Mouse (Mus musculus) hematopoietic stem cell, adult 5-6 weeks (primary cell): ENCODE measurements at regions not wholly inside any gene's neighbourhood (a gene's known extent, or its start where the extent isn't known, plus 50 kb on each side); places are given as distances from the start of the nearest gene placed in this dataset.

Source experiments
- ATAC-seq, 2 experiments: fragments of 125-278 bp in 1 of 2; replicated peaks in 1 of 2; 2 replicates each; pipeline ENCODE4 v1.8.0; 2016 to 2017; ENCODE audit warnings: inconsistent platforms in 2 of 2, mild to moderate bottlenecking in 2 of 2, moderate number of reproducible peaks in 2 of 2, low read depth in 1 of 2, moderate TSS enrichment in 1 of 2; ENCODE audit not compliant: low FRiP score in 2 of 2, poor library complexity in 2 of 2, severe bottlenecking in 2 of 2, insufficient read depth in 1 of 2, low TSS enrichment in 1 of 2

DNA sequence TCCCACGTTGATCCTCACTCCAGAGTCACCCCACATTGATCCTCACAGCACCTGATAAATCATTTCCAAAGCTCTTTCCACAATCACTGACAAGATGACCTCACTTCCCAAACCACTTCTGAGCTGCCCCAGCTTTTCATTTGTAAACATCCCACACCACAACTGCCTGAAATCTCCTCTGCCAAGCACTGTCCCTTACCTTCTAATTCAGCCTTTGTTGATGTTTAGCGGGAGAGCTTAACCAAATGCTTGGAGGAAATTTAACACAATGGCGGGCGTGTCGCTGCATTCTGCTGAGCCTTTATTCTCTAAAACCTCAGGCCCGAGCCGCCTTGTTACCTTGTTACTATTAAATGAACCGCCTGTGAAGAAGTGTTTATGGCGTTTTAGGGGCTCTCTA, 445.9 kb downstream of the Ttll7 start:
- ATAC-seq, result no peak

- no peak for ATAC-seq
Observed at GRCm38 (mm10) chr3:147325522-147325921, 473.4 kb downstream of the Ttll7 start.

DNA sequence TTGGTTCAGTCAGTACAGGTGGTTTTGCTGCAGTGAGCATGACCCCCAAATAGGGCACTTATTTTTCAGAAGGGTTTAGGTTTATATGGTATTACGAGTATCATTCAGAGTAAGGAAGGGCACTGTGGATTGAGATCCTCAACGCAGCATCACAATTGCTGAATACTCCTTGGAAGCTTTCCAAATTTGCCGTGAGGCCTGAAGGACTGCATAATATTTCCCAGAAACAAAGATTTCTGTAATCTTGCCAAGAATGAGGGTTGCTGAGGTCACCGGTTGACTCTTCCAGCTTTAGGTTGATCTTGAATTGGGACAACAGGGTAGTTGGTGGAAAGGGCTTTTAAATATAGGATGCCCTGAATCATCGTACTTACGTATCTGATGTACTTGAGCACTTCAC, 482.1 kb downstream of the Ttll7 start:
- no peak for ATAC-seq

DNA sequence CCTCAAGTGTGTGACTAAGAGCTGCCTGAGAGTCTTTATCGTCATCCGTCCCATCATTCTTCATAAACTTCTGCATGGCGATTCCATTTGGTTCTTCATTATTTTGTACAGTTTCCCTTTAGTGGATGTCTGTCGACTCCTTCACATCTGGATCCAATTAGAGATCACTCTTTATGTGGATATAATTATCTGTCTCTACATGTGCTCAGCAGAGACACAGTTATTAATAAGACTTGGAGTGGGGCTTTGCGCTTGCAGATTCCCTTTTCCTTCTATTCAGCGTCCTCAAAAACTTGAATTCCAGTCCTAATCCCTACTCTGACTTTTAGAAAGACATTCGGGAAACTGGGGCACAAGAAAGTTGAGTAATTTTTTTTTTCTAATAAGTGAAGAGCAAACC, 483.1 kb downstream of the Ttll7 start:
- ATAC-seq, result no peak

GRCm38 (mm10) chr3:147339427-147339826, 487.3 kb downstream of the Ttll7 start:
- ATAC-seq, result no peak

DNA sequence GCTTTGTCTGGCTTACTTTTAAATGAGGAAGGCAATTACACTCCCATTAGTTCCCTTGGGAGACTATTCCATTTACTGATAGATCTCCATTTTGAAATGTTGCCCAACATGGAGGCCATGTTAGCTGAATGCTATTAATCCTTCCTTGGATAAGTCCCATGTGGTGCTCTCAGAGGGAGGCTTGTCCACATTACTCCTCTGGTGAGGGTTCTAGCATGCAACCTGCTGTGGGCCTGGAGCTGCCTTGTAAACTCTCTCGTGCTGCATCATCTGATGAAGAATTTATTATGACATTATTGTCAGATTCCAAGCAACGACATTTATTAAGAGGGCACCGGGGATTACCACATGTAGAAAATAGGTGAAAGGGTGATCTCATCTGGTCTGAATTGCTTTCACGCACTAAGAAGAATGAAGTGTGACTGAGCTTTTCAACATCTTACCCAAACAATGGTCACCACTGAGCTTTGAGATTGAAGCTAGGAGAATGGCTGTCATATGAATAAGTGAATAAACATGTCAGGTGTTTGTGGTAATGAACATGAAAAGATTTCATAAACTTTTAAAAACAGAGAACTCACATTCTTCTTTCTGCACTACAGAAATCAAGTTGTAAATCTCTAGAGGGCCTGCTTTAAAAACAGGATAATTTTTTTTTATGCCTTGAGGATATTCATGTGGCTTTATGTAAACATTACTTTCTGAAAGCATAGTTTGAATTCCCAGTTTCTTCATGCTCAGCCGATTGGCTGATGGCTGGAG, 495.3 kb downstream of the Ttll7 start:
- ATAC-seq, result no peak

- ATAC-seq, result no peak
Observed at GRCm38 (mm10) chr3:147387077-147387476, 534.9 kb downstream of the Ttll7 start.

DNA sequence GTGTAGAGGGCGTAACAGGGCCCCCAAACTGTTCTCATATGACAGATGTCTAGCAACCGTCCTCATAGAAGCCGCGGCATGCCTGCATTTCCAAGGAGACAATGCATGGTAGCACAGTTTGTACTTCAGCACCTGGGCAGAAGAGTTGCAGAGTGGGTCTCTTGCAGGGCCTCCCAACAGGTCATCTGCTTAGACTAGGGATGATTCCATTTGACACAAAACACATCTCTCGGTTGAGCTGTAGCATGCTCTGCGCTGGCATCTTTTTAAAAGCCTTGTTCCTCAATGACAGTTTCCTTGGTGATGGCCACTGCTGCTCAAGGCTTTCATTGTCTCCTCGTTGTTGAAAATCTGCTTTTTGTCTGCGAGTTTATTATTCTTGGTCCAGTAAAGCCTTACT, 546.1 kb downstream of the Ttll7 start:
- no peak for ATAC-seq

- ATAC-seq, result no peak
Observed at GRCm38 (mm10) chr3:147412274-147412673, 560.1 kb downstream of the Ttll7 start.

- no peak for ATAC-seq
Observed at GRCm38 (mm10) chr3:147416926-147417325, 564.8 kb downstream of the Ttll7 start.

- ATAC-seq, result no peak
Observed at GRCm38 (mm10) chr3:147419129-147419528, 567.0 kb downstream of the Ttll7 start.

DNA sequence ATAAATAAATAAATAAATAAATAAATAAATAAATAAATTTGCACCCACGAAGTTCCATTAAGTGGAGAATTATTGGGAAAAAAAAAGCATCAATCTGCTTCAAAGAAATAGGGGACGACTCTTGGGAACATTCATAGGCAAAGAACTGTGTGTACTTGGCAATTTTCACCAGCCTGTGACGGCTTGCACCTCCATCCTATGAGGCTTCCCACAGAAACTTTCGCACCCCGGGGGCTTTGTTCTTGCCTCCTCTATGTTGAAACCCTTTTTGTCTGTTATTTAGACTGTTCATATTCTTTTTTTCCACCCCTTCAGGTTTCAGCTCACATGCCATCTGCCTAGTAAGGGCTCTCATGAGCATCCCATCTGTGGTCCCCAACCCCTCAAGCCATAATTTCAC, 570.0 kb downstream of the Ttll7 start:
- ATAC-seq, result no peak

DNA sequence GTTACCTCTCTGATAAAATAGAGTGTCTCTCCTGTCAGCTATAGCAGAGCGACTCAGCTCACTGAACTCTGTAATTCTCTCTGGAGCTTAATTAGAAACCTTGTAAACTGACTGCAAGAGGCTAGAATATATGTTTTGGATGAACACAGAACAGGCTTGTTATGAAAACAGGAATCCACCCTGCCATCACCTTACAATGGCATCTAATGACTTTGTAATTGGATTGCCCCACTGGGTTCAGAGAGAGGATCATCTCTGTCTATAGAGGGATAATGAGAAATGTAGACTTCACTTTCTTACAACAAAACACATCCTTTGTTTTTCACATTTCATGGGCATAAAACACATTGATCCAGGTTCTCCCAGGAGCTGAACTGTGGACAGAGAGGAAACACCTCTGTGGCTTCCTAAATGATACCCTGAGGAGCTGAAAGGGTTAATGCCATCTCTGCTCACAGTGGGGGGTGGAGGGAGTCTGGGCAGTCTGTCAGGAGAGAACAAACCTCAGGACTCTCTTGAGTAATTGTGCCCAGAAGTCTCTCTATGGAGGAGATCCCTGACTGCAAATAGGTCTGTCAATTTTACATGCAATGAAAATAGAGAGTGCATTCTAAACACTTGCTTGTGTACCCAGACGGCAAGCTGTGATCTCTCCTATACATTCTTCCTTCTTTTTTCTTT, 571.9 kb downstream of the Ttll7 start:
- ATAC-seq, result no peak

- ATAC-seq, result no peak
Observed at GRCm38 (mm10) chr3:147428837-147429236, 576.7 kb downstream of the Ttll7 start.

DNA sequence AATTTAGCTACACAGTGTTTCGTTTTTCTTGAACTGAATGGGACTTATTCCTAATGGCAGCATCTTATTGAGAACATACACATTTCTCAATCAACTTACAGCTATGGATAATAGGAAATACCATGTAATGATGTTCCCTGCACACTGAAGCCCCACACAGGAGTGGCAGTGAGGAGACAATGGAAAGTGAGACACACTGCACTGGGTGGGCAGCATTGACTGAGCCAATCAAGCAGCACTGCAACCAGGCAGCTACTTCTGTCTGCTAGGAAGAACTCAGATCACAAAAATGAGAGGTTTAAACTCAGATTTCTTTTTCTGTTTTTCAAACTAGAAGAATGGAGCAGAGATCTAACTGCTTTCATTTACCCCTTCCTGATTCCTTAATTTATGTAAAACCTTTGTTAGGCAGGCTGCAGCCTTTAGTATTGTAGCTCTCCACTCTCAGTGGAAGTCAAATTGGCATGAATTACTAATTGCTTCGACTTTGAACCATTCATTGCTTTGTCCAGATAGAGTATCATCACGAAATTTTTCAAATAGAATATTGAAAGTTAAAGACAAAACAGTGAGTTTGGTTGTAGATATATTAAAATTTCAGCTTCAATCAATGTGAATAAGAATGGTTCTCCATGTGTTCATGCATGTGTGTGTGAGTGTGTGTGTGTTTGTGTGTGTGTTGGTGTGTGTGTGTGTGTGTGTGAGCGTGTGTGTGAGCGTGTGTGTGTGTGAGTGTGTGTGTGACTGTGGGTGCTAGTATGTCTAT, 590.9 kb downstream of the Ttll7 start:
- ATAC-seq, result no peak

DNA sequence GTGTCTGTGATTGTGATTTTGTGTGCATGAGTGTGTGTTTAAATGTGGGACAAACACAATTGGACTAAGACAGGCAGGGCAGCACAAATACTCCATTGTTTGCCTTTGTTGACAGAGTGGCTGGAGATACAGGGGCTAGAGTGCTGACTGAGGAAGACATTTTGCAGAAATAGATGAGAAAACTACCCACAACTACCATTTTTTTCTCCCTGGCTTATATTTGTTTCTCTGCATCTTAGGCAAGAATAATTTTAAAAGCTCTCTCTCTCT, 591.5 kb downstream of the Ttll7 start:
- ATAC-seq, result no peak

DNA sequence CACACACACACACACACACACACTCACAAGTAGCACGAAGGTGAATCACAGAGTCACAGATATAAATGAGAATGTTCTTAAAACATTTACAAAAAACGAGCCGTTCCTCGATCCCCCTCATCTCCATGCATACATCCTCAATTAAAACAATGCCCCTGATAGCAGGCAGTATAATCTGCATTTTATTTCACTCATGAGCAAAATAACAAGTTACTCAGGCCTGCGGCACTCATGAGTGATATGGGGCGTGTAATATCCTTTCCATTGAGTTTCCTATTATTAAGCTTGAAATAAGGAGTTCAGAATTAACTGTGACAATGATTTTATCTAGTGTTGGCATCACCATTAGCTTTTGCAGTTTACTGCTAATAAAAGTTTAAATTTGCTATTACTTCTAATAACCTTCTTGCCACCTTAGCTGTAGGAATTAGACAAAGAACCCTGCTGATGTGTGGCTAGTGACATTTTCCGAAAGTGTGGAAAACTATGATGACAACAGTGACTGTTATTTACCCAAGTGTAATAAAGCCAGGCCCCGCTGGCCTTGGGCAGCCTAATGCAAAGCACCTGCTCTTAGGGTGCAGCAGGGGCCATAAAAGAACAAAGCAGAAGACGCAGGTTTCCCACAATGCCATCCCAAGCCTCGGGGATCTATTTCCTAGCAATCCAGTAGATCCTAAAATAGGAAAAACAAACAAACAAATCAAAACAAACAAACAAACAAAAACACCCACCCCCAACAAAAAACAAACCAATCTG, 592.0 kb downstream of the Ttll7 start:
- ATAC-seq, result no peak
